Mouse (Mus musculus) forebrain, postnatal 0 days (tissue): Measurements from ENCODE around the gene Pbx1. TPM values are rescaled to one million over a fixed set of nuclear protein-coding genes. Genes with fewer than 3 reads are reported as not detected.

Experiments
- ATAC-seq: fragments of 200-750 bp; cut with Nextera tagmentation; 2 replicates; pipeline ENCODE4 v1.8.0; 2017; ENCODE audit warnings: mild to moderate bottlenecking, moderate library complexity
- DNase-seq: peaks from one replicate; pipeline ENCODE4 v3.0.0-alpha.2; 2015
- H3K27ac ChIP-seq: fragments of 300-500 bp; sonication (generic); 2 replicates; pipeline ENCODE4 v1.5.1; 2014; ENCODE audit warnings: low read depth, mild to moderate bottlenecking, antibody characterized with exemption, low read length, moderate library complexity, mixed read lengths
- H3K27me3 ChIP-seq: fragments of 300-500 bp; sonication (generic); 2 replicates; pipeline ENCODE4 v1.6.1; 2014; ENCODE audit warnings: mild to moderate bottlenecking, low read length, mixed read lengths; ENCODE audit not compliant: insufficient read depth
- H3K36me3 ChIP-seq: fragments of 300-500 bp; sonication (generic); 2 replicates; pipeline ENCODE4 v1.6.1; 2014; ENCODE audit warnings: mild to moderate bottlenecking, moderate library complexity; ENCODE audit not compliant: insufficient read depth
- H3K4me1 ChIP-seq: fragments of 300-500 bp; sonication (generic); 2 replicates; pipeline ENCODE4 v1.6.1; 2014; ENCODE audit warnings: antibody characterized with exemption; ENCODE audit not compliant: insufficient read depth
- H3K4me2 ChIP-seq: fragments of 300-500 bp; sonication (generic); 2 replicates; pipeline ENCODE4 v1.6.1; 2014; ENCODE audit warnings: low read depth, mild to moderate bottlenecking, moderate library complexity
- H3K4me3 ChIP-seq: fragments of 300-500 bp; sonication (generic); 2 replicates; pipeline ENCODE4 v1.5.1; 2014; ENCODE audit warnings: low read depth, low read length, mixed read lengths
- H3K9ac ChIP-seq: fragments of 300-500 bp; sonication (generic); 2 replicates; pipeline ENCODE4 v1.6.1; 2014; ENCODE audit warnings: mild to moderate bottlenecking
- H3K9me3 ChIP-seq: fragments of 300-500 bp; sonication (generic); 2 replicates; pipeline ENCODE4 v1.6.1; 2016; ENCODE audit warnings: low read length
- CTCF ChIP-seq: sonication (generic); IDR thresholded peaks from 2 replicates; pipeline ENCODE4 v1.5.1; 2016; ENCODE audit warnings: antibody characterized with exemption, control low read depth, low read depth
- WGBS: fragments of 180-500 bp; shearing (Covaris S2); extraction: QIAGEN DNeasy Blood & Tissue Kit; methylation state at CpG from one replicate; pipeline ENCODE4 v1.1.7; 2014; 5-methylcytosine and 5-hydroxymethylcytosine counted together
- polyA plus RNA-seq: library from polyadenylated mRNA; unstranded; fragments of >200 nt; fragmentation: Nextera tagmentation; extraction: Ambion mirVana; gene quantifications from 2 replicates; pipeline ENCODE4 v1.2.1, GENCODE M21; 2015
- total RNA-seq: library from RNA; depleted of rRNA; stranded (reverse); fragments of >200 nt; gene quantifications from 2 replicates; pipeline ENCODE4 v1.2.3, GENCODE M21; 2014

Pbx1 gene
- total and polyA plus RNA-seq, 2 experiments from 2014 or later, result 60.5 to 95.9 TPM

GRCm38 (mm10) chr1:168377650-168378049, 54.4 kb downstream of the Pbx1 start:
- ATAC-seq (no peak), DNase-seq (no peak)
- Histone ChIP-seq H3K4me2 (no peak overlapping the region), H3K27ac (no peak overlapping the region), H3K9me3 (no peaks in the 10 kb centered on the region), H3K27me3 (no peaks in the 10 kb centered on the region), H3K9ac (no peak overlapping the region), H3K36me3 (no peaks in the 10 kb centered on the region), H3K4me3 (no peak overlapping the region), H3K4me1 (peaks cover 38% of the 10 kb centered on the region)
- no peak for TF ChIP-seq CTCF
- 23% methylated on average over 6 of the region's 6 CpGs for WGBS

- WGBS, result 48% methylated on average over 3 of the region's 3 CpGs
Observed at GRCm38 (mm10) chr1:168376330-168376729, 55.7 kb downstream of the Pbx1 start.

GRCm38 (mm10) chr1:168374953-168375600, 57.0 kb downstream of the Pbx1 start:
- no peak overlapping the region for H3K9ac ChIP-seq
- DNase-seq, result peak; percentile 66
- H3K36me3 ChIP-seq, result no peaks in the 10 kb centered on the region
- no peaks in the 10 kb centered on the region for H3K27me3 ChIP-seq
- H3K4me2 ChIP-seq, result no peak overlapping the region
- peaks cover 20% of the 10 kb centered on the region for H3K4me1 ChIP-seq
- 27% methylated on average over 12 of the region's 12 CpGs for whole genome bisulfite sequencing
- no peak for TF ChIP-seq CTCF
- peak; percentile 80 for ATAC-seq
- no peaks in the 10 kb centered on the region for H3K9me3 ChIP-seq
- no peak overlapping the region for H3K4me3 ChIP-seq
- H3K27ac ChIP-seq, result no peak overlapping the region; the same call in 1 of the 2 replicates

More at GRCm38 (mm10) chr1:168376330-168376729, 55.7 kb downstream of the Pbx1 start:
- H3K9me3 ChIP-seq, result no peaks in the 10 kb centered on the region
- no peak overlapping the region for H3K9ac ChIP-seq
- no peaks in the 10 kb centered on the region for H3K36me3 ChIP-seq
- ATAC-seq (no peak), DNase-seq (no peak)
- H3K4me1 ChIP-seq, result peaks cover 31% of the 10 kb centered on the region
- H3K27me3 ChIP-seq, result no peaks in the 10 kb centered on the region
- no peak overlapping the region for H3K4me3 ChIP-seq
- peak; percentile 37; the same call in 1 of the 2 replicates for TF ChIP-seq CTCF
- H3K4me2 ChIP-seq, result no peak overlapping the region
- H3K27ac ChIP-seq, result peak overlapping the region; percentile 16; the same call in 1 of the 2 replicates

GRCm38 (mm10) chr1:168372089-168372488, 60.0 kb downstream of the Pbx1 start:
- ATAC-seq (no peak), DNase-seq (no peak)
- H3K9me3 ChIP-seq, result no peaks in the 10 kb centered on the region
- H3K36me3 ChIP-seq, result no peaks in the 10 kb centered on the region
- WGBS, result 87% methylated on average over 2 of the region's 2 CpGs
- H3K4me1 ChIP-seq, result peaks cover 12% of the 10 kb centered on the region
- H3K4me2 ChIP-seq, result no peak overlapping the region
- no peak overlapping the region for H3K27ac ChIP-seq
- TF ChIP-seq CTCF, result no peak
- H3K4me3 ChIP-seq, result no peak overlapping the region
- H3K9ac ChIP-seq, result no peak overlapping the region
- no peaks in the 10 kb centered on the region for H3K27me3 ChIP-seq

GRCm38 (mm10) chr1:168370966-168371365, 61.1 kb downstream of the Pbx1 start:
- no peak overlapping the region for H3K4me3 ChIP-seq
- no peaks in the 10 kb centered on the region for H3K27me3 ChIP-seq
- no peak overlapping the region for H3K27ac ChIP-seq
- WGBS, result 33% methylated on average over 9 of the region's 9 CpGs
- H3K9me3 ChIP-seq, result no peaks in the 10 kb centered on the region
- TF ChIP-seq CTCF, result no peak
- DNase-seq (no peak), ATAC-seq (no peak)
- H3K4me1 ChIP-seq, result peaks cover 12% of the 10 kb centered on the region
- H3K36me3 ChIP-seq, result no peaks in the 10 kb centered on the region
- no peak overlapping the region for H3K9ac ChIP-seq
- no peak overlapping the region for H3K4me2 ChIP-seq

- H3K9me3 ChIP-seq, result no peaks in the 10 kb centered on the region
- WGBS, result 74% methylated on average over 5 of the region's 5 CpGs
- H3K9ac ChIP-seq, result no peak overlapping the region
- no peaks in the 10 kb centered on the region for H3K27me3 ChIP-seq
- DNase-seq (no peak), ATAC-seq (no peak)
- H3K4me1 ChIP-seq, result peaks cover 9% of the 10 kb centered on the region; the same call in 1 of the 2 replicates
- no peak for TF ChIP-seq CTCF
- no peak overlapping the region for H3K4me3 ChIP-seq
- H3K4me2 ChIP-seq, result no peak overlapping the region
- H3K36me3 ChIP-seq, result no peaks in the 10 kb centered on the region
- no peak overlapping the region for H3K27ac ChIP-seq
Observed at GRCm38 (mm10) chr1:168366261-168366660, 65.8 kb downstream of the Pbx1 start.

GRCm38 (mm10) chr1:168364325-168364724, 67.7 kb downstream of the Pbx1 start:
- no peaks in the 10 kb centered on the region for H3K9me3 ChIP-seq
- no peak for TF ChIP-seq CTCF
- no peak for DNase-seq
- H3K4me3 ChIP-seq, result no peak overlapping the region
- no peak overlapping the region for H3K4me2 ChIP-seq
- H3K27me3 ChIP-seq, result no peaks in the 10 kb centered on the region
- no peak for ATAC-seq
- 0 out of 2 replicates have a peak overlapping the region, but pooled peaks have one; percentile 6 for H3K27ac ChIP-seq
- H3K9ac ChIP-seq, result no peak overlapping the region
- H3K36me3 ChIP-seq, result no peaks in the 10 kb centered on the region
- whole genome bisulfite sequencing, result 64% methylated on average over 7 of the region's 7 CpGs
- H3K4me1 ChIP-seq, result peaks cover 13% of the 10 kb centered on the region
